ENCODE assay signal across 7 mouse cellular contexts in genomic region chr16:31935091-31935979, GRCm38 (mm10). TPM values are rescaled to one million over a fixed set of nuclear protein-coding genes. Genes with fewer than 3 reads are reported as not detected.
DNase-seq lines count a peak whose midpoint lies in the region; ATAC-seq and TF ChIP-seq lines count a peak whose summit lies in the region.

No protein-coding gene starts in this region.

- H3K4me2 ChIP-seq in heart, embryonic 14.5 days (ENCODE audit: low read length): peak overlapping the region; percentile 84
- H3K4me2 ChIP-seq in liver, embryonic 11.5 days: peak overlapping the region; percentile 49

- H3K27me3 ChIP-seq in spleen, adult 2 months (ENCODE audit: control insufficient read depth, insufficient read depth, low read length): peaks cover 16% of the 10 kb centered on the region
- peaks cover 27% of the 10 kb centered on the region for H3K27me3 ChIP-seq in heart, embryonic 14.5 days (ENCODE audit: control insufficient read depth, insufficient read depth, low read length)
- peaks cover 43% of the 10 kb centered on the region for H3K27me3 ChIP-seq in liver, embryonic 11.5 days (replicated peaks; ENCODE audit: control insufficient read depth, insufficient read depth, low read length)

- DNase-seq in spleen, adult 2 months (ENCODE audit: low read depth in 1 of 2, low spot score in 2 of 2): no peak
- DNase-seq in spleen, postnatal 10 days (ENCODE audit: low spot score in 2 of 2): no peak
- DNase-seq in cerebellum, postnatal 25 days: peak; percentile 33 to 51
- DNase-seq in liver, embryonic 11.5 days (ENCODE audit: low spot score): peak; percentile 44
- peak; percentile 47 for DNase-seq in retina, embryonic 14.5 days (ENCODE audit: low spot score)
- DNase-seq in gastrocnemius, postnatal 36 days: no peak

- no peak for TF ChIP-seq POLR2A in spleen, adult 2 months (IDR thresholded peaks at IDR 0.05; ENCODE audit: low read depth, low read length)

- no peak overlapping the region; the same call in 1 of the 2 replicates for H3K27ac ChIP-seq in spleen, adult 2 months (ENCODE audit: insufficient read depth, low read length)
- no peak overlapping the region for H3K27ac ChIP-seq in heart, embryonic 14.5 days (replicated peaks in 1 of 2; ENCODE audit: control insufficient read depth in 1 of 2, insufficient read depth in 1 of 2, low read depth in 2 of 2, low read length in 2 of 2)
- no peak overlapping the region for H3K27ac ChIP-seq in liver, embryonic 11.5 days (ENCODE audit: low read depth, low read length)

- 7% methylated on average over 36 of the region's 36 CpGs for WGBS in spleen, adult 2 months
- WGBS in heart, embryonic 14.5 days: 5% methylated on average over 36 of the region's 36 CpGs
- 5% methylated on average over 36 of the region's 36 CpGs for WGBS in liver, embryonic 11.5 days

- no peak for ATAC-seq in heart, embryonic 14.5 days (ENCODE audit: insufficient number of reproducible peaks, insufficient read depth, low FRiP score, low read depth)
- ATAC-seq in liver, embryonic 11.5 days (replicated peaks; ENCODE audit: low FRiP score): no peak

- H3K4me3 ChIP-seq in spleen, adult 2 months (ENCODE audit: extremely low read depth, insufficient read depth, insufficient read length): peak overlapping the region; percentile 34; the same call in 1 of the 2 replicates
- peak overlapping the region; percentile 20 to 37 for H3K4me3 ChIP-seq in heart, embryonic 14.5 days (ENCODE audit: control insufficient read depth in 1 of 2, insufficient read depth in 1 of 2, low read depth in 1 of 2, low read length in 2 of 2)
- peak overlapping the region; percentile 23 for H3K4me3 ChIP-seq in liver, embryonic 11.5 days (ENCODE audit: low read depth, low read length)

- intact Hi-C loops in gastrocnemius, postnatal 36 days (cut with DNase I): no loop called here

- 0 out of 2 replicates have a peak, but pooled peaks cover 3% of the 10 kb centered on the region for H3K9me3 ChIP-seq in heart, embryonic 14.5 days (ENCODE audit: control insufficient read depth, low read length)
- no peaks in the 10 kb centered on the region for H3K9me3 ChIP-seq in liver, embryonic 11.5 days (ENCODE audit: control insufficient read depth, low read length)

- H3K4me1 ChIP-seq in spleen, adult 2 months (ENCODE audit: control insufficient read depth, insufficient read depth, insufficient read length): peaks cover 12% of the 10 kb centered on the region
- peaks cover 14 to 18% of the 10 kb centered on the region in 2 experiments for H3K4me1 ChIP-seq in heart, embryonic 14.5 days (ENCODE audit: control insufficient read depth in 2 of 2, insufficient read depth in 2 of 2, low read length in 2 of 2)
- H3K4me1 ChIP-seq in liver, embryonic 11.5 days (replicated peaks; ENCODE audit: control insufficient read depth, insufficient read depth, low read length): peaks cover 7% of the 10 kb centered on the region

- peak overlapping the region; percentile 56; the same call in 1 of the 2 replicates for H3K9ac ChIP-seq in heart, embryonic 14.5 days (ENCODE audit: low read length)
- H3K9ac ChIP-seq in liver, embryonic 11.5 days (ENCODE audit: low read depth, low read length): no peak overlapping the region

- TF ChIP-seq CTCF in spleen, adult 2 months (IDR thresholded peaks at IDR 0.05; ENCODE audit: extremely low read depth, insufficient read depth, insufficient read length, insufficient replicate concordance): no peak

- no peaks in the 10 kb centered on the region for H3K36me3 ChIP-seq in spleen, adult 2 months (ENCODE audit: control insufficient read depth, insufficient read depth, low read length)
- H3K36me3 ChIP-seq in heart, embryonic 14.5 days (ENCODE audit: control insufficient read depth, insufficient read depth, low read length): no peaks in the 10 kb centered on the region
- no peaks in the 10 kb centered on the region for H3K36me3 ChIP-seq in liver, embryonic 11.5 days (ENCODE audit: control insufficient read depth, insufficient read depth, low read length)

RNA-seq across cellular contexts. Expression of gene Pigz, which starts 1.7 kb away (rescaled TPM):
- polyA plus RNA-seq in spleen, adult 2 months (2012; rRNA removed): 6.9 and 7.8 TPM in 2 replicates
- 0.12 and 0.47 TPM in 2 replicates for polyA plus RNA-seq in heart, embryonic 14.5 days (2014; fragmentation: Nextera tagmentation; extraction: Ambion mirVana)
- polyA plus RNA-seq in liver, embryonic 11.5 days (2014; fragmentation: Nextera tagmentation; extraction: Ambion mirVana): 0.38 and 0.75 TPM in 2 replicates
- total RNA-seq in gastrocnemius, postnatal 36 days (2021): under 1 TPM; 0.37 to 0.94 TPM

RNA-seq across cellular contexts. Expression of gene 0610012G03Rik, which starts 13.0 kb away (rescaled TPM):
- polyA plus RNA-seq in spleen, adult 2 months (2012; rRNA removed): 37.6 and 68.9 TPM in 2 replicates
- polyA plus RNA-seq in heart, embryonic 14.5 days (2014; fragmentation: Nextera tagmentation; extraction: Ambion mirVana): 131 and 132 TPM in 2 replicates
- polyA plus RNA-seq in liver, embryonic 11.5 days (2014; fragmentation: Nextera tagmentation; extraction: Ambion mirVana): 86.1 and 93.7 TPM in 2 replicates
- total RNA-seq in gastrocnemius, postnatal 36 days (2021): 10 to 100 TPM; 50.3 to 55.0 TPM

RNA-seq across cellular contexts. Expression of gene Ncbp2, which starts 13.0 kb away (rescaled TPM):
- polyA plus RNA-seq in spleen, adult 2 months (2012; rRNA removed): 3.3 and 5.9 TPM in 2 replicates
- 67.1 and 69.9 TPM in 2 replicates for polyA plus RNA-seq in heart, embryonic 14.5 days (2014; fragmentation: Nextera tagmentation; extraction: Ambion mirVana)
- 93.0 and 93.5 TPM in 2 replicates for polyA plus RNA-seq in liver, embryonic 11.5 days (2014; fragmentation: Nextera tagmentation; extraction: Ambion mirVana)
- total RNA-seq in gastrocnemius, postnatal 36 days (2021): 10 to 100 TPM; 11.3 to 11.9 TPM

RNA-seq across cellular contexts. Expression of gene Meltf, which starts 56.7 kb away (rescaled TPM):
- polyA plus RNA-seq in spleen, adult 2 months (2012; rRNA removed): 0.07 and 0.09 TPM in 2 replicates
- not detected in 2 replicates for polyA plus RNA-seq in heart, embryonic 14.5 days (2014; fragmentation: Nextera tagmentation; extraction: Ambion mirVana)
- 0.33 and 0.35 TPM in 2 replicates for polyA plus RNA-seq in liver, embryonic 11.5 days (2014; fragmentation: Nextera tagmentation; extraction: Ambion mirVana)
- total RNA-seq in gastrocnemius, postnatal 36 days (2021): not detected

Comparison
In these comparisons a context has a peak if more than half of its experiments do, and no peak if none do; other contexts are left out.
1. DNase-seq: peak in cerebellum, postnatal 25 days (2 of 2), liver, embryonic 11.5 days (single experiment) and retina, embryonic 14.5 days (single experiment); none in spleen, adult 2 months (0 of 2), spleen, postnatal 10 days (0 of 2) and gastrocnemius, postnatal 36 days (0 of 2).
2. Peak in every context shown above with its lines, with median percentiles within 50 percentile points of each other: H3K4me3 ChIP-seq.